Mouse (Mus musculus): ENCODE measurements at regions not wholly inside any gene's neighbourhood (a gene's known extent, or its start where the extent isn't known, plus 50 kb on each side); places are given as distances from the start of the nearest gene placed in this dataset.

GRCm38 (mm10) chr10:30257889-30258288, 57.5 kb upstream of the Cenpw start:
- DNase-seq, result no peak
